Mouse (Mus musculus): ENCODE data around the gene Kctd17.

Kctd17 gene

GRCm38 (mm10) chr15:78428391-78429138 is at the start of gene Kctd17:
Gene Kctd17 (plus strand): TSS chr15:78428564.
- peak; percentile 84 for ATAC-seq (ENCODE audit: low TSS enrichment)

- ATAC-seq (ENCODE audit: low TSS enrichment), result peak; percentile 39
These were observed 48.2 kb upstream of the Kctd17 start for GRCm38 (mm10) chr15:78380208-78380607.

GRCm38 (mm10) chr15:78380741-78381140 is 47.6 kb upstream of the Kctd17 start:
- no peak for ATAC-seq (ENCODE audit: low TSS enrichment)

GRCm38 (mm10) chr15:78382115-78382514 is 46.2 kb upstream of the Kctd17 start:
- no peak for ATAC-seq (ENCODE audit: low TSS enrichment)

GRCm38 (mm10) chr15:78383450-78384219 is 44.7 kb upstream of the Kctd17 start:
- peak; percentile 72 for ATAC-seq (ENCODE audit: low TSS enrichment)

GRCm38 (mm10) chr15:78384220-78385116 is 43.9 kb upstream of the Kctd17 start:
- peak; percentile 42 for ATAC-seq (ENCODE audit: low TSS enrichment)

- no peak for ATAC-seq (ENCODE audit: low TSS enrichment)
These were observed 42.8 kb upstream of the Kctd17 start for GRCm38 (mm10) chr15:78385564-78385963.

GRCm38 (mm10) chr15:78390855-78391254 is 37.5 kb upstream of the Kctd17 start:
- ATAC-seq (ENCODE audit: low TSS enrichment), result peak; percentile 62; the same call in 1 of the 2 replicates

- ATAC-seq (ENCODE audit: low TSS enrichment), result no peak
These were observed 32.8 kb upstream of the Kctd17 start, which contains the start of gene Tex33 for GRCm38 (mm10) chr15:78395478-78395962. Gene Tex33 (minus strand): TSS chr15:78395912.

- ATAC-seq (ENCODE audit: low TSS enrichment), result no peak
These were observed 27.0 kb upstream of the Kctd17 start for GRCm38 (mm10) chr15:78401345-78401744.

- ATAC-seq (ENCODE audit: low TSS enrichment), result no peak
These were observed 26.4 kb upstream of the Kctd17 start for GRCm38 (mm10) chr15:78401921-78402320.

- ATAC-seq (ENCODE audit: low TSS enrichment), result no peak
These were observed 25.9 kb upstream of the Kctd17 start for GRCm38 (mm10) chr15:78402423-78402822.

- no peak for ATAC-seq (ENCODE audit: low TSS enrichment)
These were observed 25.0 kb upstream of the Kctd17 start for GRCm38 (mm10) chr15:78403301-78403741.

GRCm38 (mm10) chr15:78403896-78404295 is 24.5 kb upstream of the Kctd17 start:
- ATAC-seq (ENCODE audit: low TSS enrichment), result no peak

- ATAC-seq (ENCODE audit: low TSS enrichment), result no peak
These were observed 23.3 kb upstream of the Kctd17 start for GRCm38 (mm10) chr15:78405098-78405497.

GRCm38 (mm10) chr15:78405517-78406211 is 22.7 kb upstream of the Kctd17 start, which contains the start of gene Tst:
Gene Tst (minus strand): TSS chr15:78405907.
- peak; percentile 68 for ATAC-seq (ENCODE audit: low TSS enrichment)

GRCm38 (mm10) chr15:78406293-78406934 is 21.9 kb upstream of the Kctd17 start, which contains the start of gene Mpst:
Gene Mpst (plus strand): TSS chr15:78406416.
- ATAC-seq (ENCODE audit: low TSS enrichment), result peak; percentile 84

GRCm38 (mm10) chr15:78409570-78410052 is 18.8 kb upstream of the Kctd17 start:
- no peak for ATAC-seq (ENCODE audit: low TSS enrichment)

- no peak for ATAC-seq (ENCODE audit: low TSS enrichment)
These were observed 15.2 kb upstream of the Kctd17 start for GRCm38 (mm10) chr15:78413083-78413718.

- ATAC-seq (ENCODE audit: low TSS enrichment), result no peak
These were observed 14.6 kb upstream of the Kctd17 start for GRCm38 (mm10) chr15:78413719-78414117.

Measured in frontal cortex, adult (tissue).